Mouse (Mus musculus) stomach, postnatal 0 days (tissue): ENCODE results near the gene Cdh11.

Experiments used
- CTCF ChIP-seq: IDR thresholded peaks from 2 replicates; pipeline ENCODE4 v1.5.1; 2016; ENCODE audit warnings: antibody characterized with exemption, low read depth, mild to moderate bottlenecking, moderate library complexity
- EP300 ChIP-seq: optimal IDR thresholded peaks from 2 replicates; pipeline ENCODE3; 2016; ENCODE audit warnings: antibody characterized with exemption

DNA sequence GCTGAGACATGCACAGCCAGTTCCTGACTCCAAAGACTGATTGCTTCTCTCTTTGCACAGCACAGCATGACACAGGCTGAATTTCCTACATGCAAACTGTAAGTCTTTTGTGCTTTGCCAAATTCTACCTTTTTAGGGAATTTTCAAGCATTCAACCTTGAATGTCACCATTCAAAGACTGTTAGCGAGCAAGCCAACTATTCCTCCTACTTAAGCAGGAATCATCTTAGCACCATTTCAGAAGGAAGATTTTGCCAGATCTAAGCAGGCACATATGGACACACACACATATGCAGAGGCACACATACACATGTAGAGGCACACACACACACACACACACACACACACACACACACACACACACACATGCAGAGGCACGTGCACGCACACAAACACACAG, 108.3 kb downstream of the Cdh11 start:
- TF ChIP-seq EP300 (no peak), CTCF (no peak)
